Mouse (Mus musculus): ENCODE measurements around the gene Mrps36.
A peak's percentile ranks its signal among the peaks of the same experiment; 100 is the strongest.
"Not testable (repeated sequence)": the region's sequence is repeated elsewhere in the genome, so short reads cannot be mapped to it uniquely, and the experiment has no call there.

The Mrps36 gene

GRCm38 (mm10) chr13:100731462-100732046 is 12.9 kb downstream of the Mrps36 start:
- not testable (repeated sequence) for DNase-seq

GRCm38 (mm10) chr13:100730861-100731176 is 13.6 kb downstream of the Mrps36 start, which contains the start of gene Cdk7:
Cdk7 (minus strand) TSS chr13:100730939.
- peak; percentile 86 for DNase-seq

GRCm38 (mm10) chr13:100730153-100730860 is 14.2 kb downstream of the Mrps36 start:
- peak; percentile 11 for DNase-seq

GRCm38 (mm10) chr13:100728530-100728929 is 15.9 kb downstream of the Mrps36 start:
- DNase-seq, result not testable (repeated sequence)

- no peak for DNase-seq
Observed at GRCm38 (mm10) chr13:100728086-100728485, 16.4 kb downstream of the Mrps36 start.

GRCm38 (mm10) chr13:100725194-100725593 is 19.3 kb downstream of the Mrps36 start:
- DNase-seq, result no peak

DNA sequence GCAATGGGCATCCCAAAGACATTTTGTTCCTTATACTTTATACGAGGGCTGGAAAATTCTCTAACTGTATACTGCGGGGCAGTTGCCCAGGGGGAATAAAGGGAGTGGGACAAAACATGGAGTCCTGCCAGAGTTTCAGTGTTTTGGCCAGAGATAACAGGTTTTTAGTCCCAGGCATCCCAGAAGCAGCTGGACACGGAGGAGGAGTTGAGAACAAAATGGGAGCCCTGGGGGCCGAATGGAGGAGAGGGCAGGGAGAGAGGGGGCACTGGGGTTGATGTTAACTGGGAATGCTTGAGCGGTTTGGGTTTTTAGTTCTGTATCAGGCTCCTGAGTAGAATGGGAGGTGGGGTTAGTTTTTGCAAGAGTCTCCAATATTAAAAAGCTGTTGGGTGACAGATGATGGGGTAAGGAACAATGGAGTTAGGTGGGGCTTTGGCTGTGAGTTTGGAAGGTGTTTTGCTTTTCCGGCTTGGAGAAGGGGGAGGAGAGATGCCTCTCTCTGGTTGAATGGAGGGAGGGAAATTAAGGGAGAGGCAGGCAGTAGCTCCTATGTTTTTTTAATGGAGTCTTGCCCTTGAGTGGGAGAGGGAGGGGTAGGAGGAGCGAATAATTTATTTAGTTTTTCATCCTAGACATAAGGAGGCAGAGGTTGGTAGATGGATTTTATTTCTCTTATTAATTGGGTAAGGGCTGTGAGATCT is 20.3 kb downstream of the Mrps36 start:
- no peak for DNase-seq

- no peak for DNase-seq
Observed at GRCm38 (mm10) chr13:100721656-100722055, 22.8 kb downstream of the Mrps36 start.

- no peak for DNase-seq
Observed at GRCm38 (mm10) chr13:100715467-100715866, 29.0 kb downstream of the Mrps36 start.

- no peak for DNase-seq
Observed at GRCm38 (mm10) chr13:100706206-100706605, 38.3 kb downstream of the Mrps36 start.

- no peak for DNase-seq
Observed at GRCm38 (mm10) chr13:100703468-100703867, 41.0 kb downstream of the Mrps36 start.

- DNase-seq, result no peak
Observed at GRCm38 (mm10) chr13:100698866-100699265, 45.6 kb downstream of the Mrps36 start.

DNA sequence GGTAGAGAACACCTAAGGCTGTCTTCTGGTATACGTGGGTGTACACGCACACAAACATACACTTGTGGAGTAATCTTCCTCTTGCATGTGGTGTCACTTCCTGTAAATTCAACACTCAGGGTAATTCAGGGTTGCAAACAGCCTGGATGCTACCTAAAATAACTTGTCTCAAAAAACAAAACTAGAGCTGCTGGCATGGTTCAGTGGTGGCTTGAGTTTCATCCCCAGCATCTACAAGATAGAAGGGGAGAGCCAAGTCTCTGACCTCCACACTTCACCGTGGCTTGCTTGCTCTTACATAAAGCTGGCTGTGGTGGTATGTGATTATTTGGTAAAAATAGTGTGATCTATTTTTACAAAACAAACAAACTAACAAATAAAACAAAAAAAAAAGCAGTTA is 46.9 kb downstream of the Mrps36 start:
- no peak for DNase-seq

DNA sequence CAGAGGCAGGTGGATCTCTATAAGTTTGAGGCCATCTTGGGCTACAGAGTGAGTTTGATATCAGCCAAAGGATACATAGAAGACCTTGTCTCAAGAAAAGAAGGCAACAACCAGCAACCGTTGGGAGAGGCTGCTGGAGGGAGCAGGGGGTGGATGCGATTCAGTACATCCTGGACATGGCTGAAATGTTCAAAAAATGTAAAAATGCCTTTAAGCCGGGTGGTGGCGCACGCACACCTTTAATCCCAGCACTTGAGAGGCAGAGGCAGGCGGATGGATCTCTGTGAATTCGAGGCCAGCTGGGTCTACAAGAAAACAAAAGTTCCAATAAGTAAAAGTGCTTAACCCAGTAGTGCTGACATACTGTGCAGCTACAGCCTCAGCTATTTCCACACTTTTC is 56.9 kb downstream of the Mrps36 start:
- DNase-seq, result no peak

Measured in cerebellum, adult 8-10 months (tissue).